Mouse (Mus musculus) kidney, postnatal 10 days (tissue): ENCODE results near the gene Trp53rkb.

Experiments
- DNase-seq: peaks from one replicate; pipeline ENCODE4 v3.0.0; 2021; ENCODE audit warnings: mixed read lengths

Trp53rkb gene

GRCm38 (mm10) chr2:166792355-166792754 lies at the start of gene Trp53rkb:
Gene Trp53rkb, plus strand, starts transcription at chr2:166792531.
- no peak for DNase-seq

GRCm38 (mm10) chr2:166743504-166743903 lies 48.8 kb upstream of the Trp53rkb start:
- DNase-seq, result no peak

- DNase-seq, result no peak
Measured at GRCm38 (mm10) chr2:166744433-166744832, 47.9 kb upstream of the Trp53rkb start.

GRCm38 (mm10) chr2:166745849-166746248 lies 46.5 kb upstream of the Trp53rkb start:
- DNase-seq, result no peak

- peak; percentile 37 for DNase-seq
Measured at GRCm38 (mm10) chr2:166746261-166746913, 45.9 kb upstream of the Trp53rkb start.

GRCm38 (mm10) chr2:166750620-166751191 lies 41.6 kb upstream of the Trp53rkb start:
- DNase-seq, result no peak

- no peak for DNase-seq
Measured at GRCm38 (mm10) chr2:166754194-166754593, 38.1 kb upstream of the Trp53rkb start.

- DNase-seq, result no peak
Measured at GRCm38 (mm10) chr2:166754760-166755159, 37.6 kb upstream of the Trp53rkb start.

GRCm38 (mm10) chr2:166757969-166758368 lies 34.4 kb upstream of the Trp53rkb start:
- DNase-seq, result no peak

- DNase-seq, result no peak
Measured at GRCm38 (mm10) chr2:166764051-166764450, 28.3 kb upstream of the Trp53rkb start.

- DNase-seq, result no peak
Measured at GRCm38 (mm10) chr2:166767591-166767990, 24.7 kb upstream of the Trp53rkb start.

GRCm38 (mm10) chr2:166771396-166771795 lies 20.9 kb upstream of the Trp53rkb start:
- DNase-seq, result peak; percentile 27

- DNase-seq, result no peak
Measured at GRCm38 (mm10) chr2:166773587-166773986, 18.7 kb upstream of the Trp53rkb start.

- no peak for DNase-seq
Measured at GRCm38 (mm10) chr2:166774275-166774674, 18.1 kb upstream of the Trp53rkb start.

GRCm38 (mm10) chr2:166775357-166775893 lies 16.9 kb upstream of the Trp53rkb start:
- DNase-seq, result no peak

- DNase-seq, result peak; percentile 43
Measured at GRCm38 (mm10) chr2:166776272-166776671, 16.1 kb upstream of the Trp53rkb start.

- no peak for DNase-seq
Measured at GRCm38 (mm10) chr2:166779956-166780355, 12.4 kb upstream of the Trp53rkb start.

GRCm38 (mm10) chr2:166780980-166781578 lies 11.3 kb upstream of the Trp53rkb start:
- peak; percentile 84 for DNase-seq

GRCm38 (mm10) chr2:166784376-166784775 lies 8.0 kb upstream of the Trp53rkb start:
- DNase-seq, result no peak

- peak; percentile 94 for DNase-seq
Measured at GRCm38 (mm10) chr2:166786353-166787004, 5.9 kb upstream of the Trp53rkb start.

GRCm38 (mm10) chr2:166791738-166792137 lies 593 bp upstream of the Trp53rkb start:
- DNase-seq, result no peak

- peak; percentile 90 for DNase-seq
Measured at GRCm38 (mm10) chr2:166793542-166794214, 1.3 kb downstream of the Trp53rkb start.
